Mouse (Mus musculus): ENCODE data around the gene Hcn3.

The Hcn3 gene

GRCm38 (mm10) chr3:89159616-89160344 lies at the start of gene Hcn3:
TSS of gene Hcn3 (minus strand) at chr3:89160196.
- DNase-seq = peak; percentile 62

DNA sequence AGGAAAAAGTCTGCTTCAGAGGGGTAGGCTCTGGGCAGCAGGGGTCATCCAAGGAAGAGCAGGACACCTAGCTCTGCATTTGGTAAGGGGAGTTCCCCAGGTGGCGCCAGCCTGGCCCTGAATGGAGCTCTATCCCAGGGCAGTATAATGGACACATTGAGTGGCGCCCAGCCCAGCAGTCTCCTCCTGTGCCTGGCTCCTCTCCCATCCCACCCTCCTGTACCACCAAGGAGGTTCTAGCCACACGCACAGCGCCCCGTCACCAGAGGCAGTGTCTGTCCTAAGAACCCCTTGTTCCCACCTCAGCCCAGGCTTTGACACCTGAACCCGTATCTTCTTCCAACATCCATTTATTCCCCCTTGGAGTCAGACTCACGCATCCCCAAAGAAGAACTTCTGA lies 49.7 kb upstream of the Hcn3 start:
- DNase-seq = no peak

DNA sequence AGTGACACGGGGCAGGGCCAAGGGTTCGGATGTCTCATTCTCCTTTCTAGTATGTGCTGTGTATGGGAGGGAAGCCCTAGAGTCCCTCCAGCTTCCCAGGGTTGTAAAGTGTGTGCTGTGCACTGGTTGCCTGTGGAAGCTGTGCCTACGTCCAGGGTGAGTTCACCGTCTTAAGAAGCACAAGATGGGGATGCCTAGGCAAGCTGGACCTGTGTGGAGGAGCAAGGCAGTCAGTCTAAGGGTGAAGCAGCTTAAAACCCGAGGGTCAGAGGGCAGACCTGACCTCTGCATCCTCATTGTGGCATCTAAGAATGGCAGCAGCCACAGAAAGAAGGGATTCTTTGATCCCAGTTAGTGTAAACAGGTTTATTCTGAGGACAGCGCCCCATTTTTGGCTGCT lies 48.7 kb upstream of the Hcn3 start:
- DNase-seq = no peak

DNA sequence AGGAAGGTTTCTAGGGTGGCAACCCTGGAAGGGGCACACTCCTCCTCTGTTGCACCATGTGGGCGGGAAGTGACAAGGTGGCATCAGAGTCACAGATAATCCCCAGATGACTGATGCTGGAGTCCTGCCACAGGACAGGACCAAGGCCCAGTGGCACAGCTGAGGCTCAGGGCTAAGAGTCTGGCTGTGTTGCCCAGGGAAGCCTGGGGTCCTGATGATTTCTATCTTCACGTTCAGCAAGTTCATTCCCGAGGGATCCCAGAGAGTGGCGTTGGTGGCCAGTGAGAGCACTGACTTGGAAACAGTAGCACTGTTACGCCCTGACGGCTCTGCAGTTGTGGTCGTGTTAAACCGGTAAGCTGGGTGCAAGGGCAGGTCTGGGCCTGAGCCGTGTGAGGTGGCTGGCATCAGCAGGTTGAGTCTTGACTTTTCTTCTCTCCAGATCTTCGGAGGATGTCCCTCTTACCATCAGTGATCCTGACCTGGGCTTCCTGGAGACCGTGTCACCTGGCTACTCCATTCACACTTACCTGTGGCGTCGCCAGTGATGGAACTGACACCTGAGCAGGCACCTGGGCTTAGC lies 48.2 kb upstream of the Hcn3 start:
- DNase-seq = no peak

DNA sequence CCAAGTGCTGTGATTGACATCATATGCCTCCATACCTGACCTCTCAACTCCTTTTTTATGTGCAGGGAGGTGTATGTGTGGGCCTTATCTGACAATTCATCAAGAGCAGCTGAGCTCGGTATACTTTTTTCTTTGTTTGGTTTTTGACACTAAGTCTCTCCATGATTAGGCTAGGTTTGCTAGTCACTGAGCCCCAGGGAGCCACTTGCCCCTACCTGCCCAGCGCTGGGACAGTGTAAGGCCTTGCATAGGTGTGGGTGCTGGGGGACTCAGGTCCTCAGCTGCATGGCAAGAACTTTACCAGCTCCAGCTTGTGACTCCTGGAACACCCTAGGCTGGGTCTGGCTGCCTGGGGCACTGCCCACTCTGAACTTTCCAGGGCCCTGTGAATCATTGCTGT lies 46.7 kb upstream of the Hcn3 start:
- DNase-seq = no peak

GRCm38 (mm10) chr3:89206079-89206478 lies 46.1 kb upstream of the Hcn3 start:
- no peak for DNase-seq

GRCm38 (mm10) chr3:89203142-89203514 lies 43.1 kb upstream of the Hcn3 start:
- no peak for DNase-seq

DNA sequence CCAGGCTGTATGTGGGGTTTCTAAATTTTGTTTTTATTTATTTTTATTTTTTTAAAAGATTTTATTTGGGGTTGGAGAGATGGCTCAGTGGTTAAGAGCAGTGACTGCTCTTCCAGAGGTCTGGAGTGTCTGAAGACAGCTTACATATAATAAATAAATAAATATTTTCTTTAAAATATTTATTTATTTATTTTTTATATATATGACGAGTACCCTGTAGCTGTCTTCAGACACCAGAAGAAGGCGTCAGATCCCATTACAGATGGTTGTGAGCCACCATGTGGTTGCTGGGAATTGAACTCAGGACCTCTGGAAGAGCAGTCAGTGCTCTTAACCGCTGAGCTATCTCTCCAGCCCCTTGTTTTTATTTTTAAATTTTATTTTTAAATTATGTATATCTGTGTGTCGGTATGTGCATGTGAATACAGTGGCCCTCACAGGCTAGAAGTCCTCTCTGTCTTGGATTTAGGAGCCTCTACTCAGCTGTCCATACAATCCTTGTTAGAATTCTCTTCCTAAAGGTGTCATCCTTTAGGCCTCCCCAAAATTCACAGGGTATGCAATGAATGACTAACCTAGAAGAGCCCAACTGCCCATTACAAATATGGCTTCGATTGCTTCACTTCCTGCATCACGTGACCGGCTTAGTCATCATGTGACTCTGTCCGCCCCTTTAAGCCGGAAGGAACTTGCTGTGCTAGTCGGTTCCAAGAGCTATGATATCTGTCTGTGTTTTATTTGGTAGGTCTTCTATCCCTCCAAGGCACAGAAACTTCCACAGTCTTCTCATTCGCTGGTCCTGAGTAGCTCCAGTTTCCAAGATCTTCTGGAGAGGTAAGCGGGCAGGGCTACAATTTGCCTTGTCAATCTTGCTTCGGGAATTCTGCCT lies 42.5 kb upstream of the Hcn3 start, which contains the start of gene Gba:
Gba (plus strand) TSS at position 676 of the 889 bp plus-strand sequence.
- peak; percentile 83 for DNase-seq

GRCm38 (mm10) chr3:89199839-89200238 lies 39.8 kb upstream of the Hcn3 start:
- DNase-seq = no peak

- peak; percentile 82 for DNase-seq
Observed at GRCm38 (mm10) chr3:89195979-89196877, 36.2 kb upstream of the Hcn3 start.

- no peak for DNase-seq
Observed at GRCm38 (mm10) chr3:89193853-89194252, 33.9 kb upstream of the Hcn3 start.

DNA sequence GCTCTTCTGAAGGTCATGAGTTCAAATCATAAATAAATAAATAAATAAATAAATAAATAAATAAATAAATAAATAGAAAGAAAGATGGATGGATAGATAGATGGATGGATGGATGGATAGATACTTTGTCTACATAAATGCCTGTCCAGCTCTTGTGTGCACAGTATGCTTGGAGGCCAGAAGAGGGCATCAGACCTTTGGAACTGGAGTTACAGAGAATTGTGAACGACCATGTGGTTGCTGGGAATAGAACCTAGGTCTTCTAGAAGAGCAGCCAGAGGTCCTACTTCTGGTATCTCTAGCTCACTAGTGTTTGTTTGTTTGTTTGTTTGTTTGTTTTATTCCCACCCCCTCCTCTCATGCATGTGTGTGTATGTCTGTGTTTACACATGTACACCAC lies 33.4 kb upstream of the Hcn3 start:
- no peak for DNase-seq

- no peak for DNase-seq
Observed at GRCm38 (mm10) chr3:89190436-89190835, 30.4 kb upstream of the Hcn3 start.

- DNase-seq = no peak
Observed at GRCm38 (mm10) chr3:89188478-89188875, 28.5 kb upstream of the Hcn3 start.

DNA sequence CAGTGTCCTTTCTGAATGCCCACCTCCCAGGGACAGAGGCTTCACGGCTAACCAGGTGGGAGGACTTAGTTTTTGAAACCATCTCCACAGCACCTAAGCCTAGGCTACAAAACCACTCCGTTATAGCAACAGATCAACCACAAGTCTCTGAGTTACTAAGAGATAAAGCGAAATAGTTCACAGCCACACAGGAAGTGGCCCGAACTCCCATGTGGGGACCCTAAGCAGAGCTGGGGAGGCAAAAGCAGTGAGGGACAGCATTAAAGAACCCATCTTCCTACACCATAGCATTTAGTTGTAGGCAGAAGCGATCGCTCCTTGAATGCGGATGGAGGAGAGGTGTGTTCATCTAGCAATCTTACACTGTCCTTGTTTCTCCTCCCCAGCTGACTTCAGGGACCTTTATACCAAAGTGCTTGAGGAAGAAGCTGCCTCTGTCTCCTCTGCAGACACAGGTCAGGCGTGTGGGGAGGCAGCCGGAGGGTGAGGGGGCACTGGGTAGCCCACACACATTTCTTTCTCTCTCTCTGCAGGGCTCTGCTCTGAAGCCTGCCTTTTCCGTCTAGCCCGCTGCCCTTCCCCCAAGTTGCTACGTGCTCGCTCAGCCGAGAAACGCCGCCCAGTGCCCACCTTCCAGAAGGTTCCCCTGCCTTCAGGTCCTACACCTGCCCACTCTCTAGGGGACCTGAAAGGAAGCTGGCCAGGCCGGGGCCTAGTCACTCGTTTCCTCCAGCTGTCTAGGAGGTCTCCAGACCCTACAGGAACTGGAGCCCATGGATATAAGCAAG lies 27.9 kb upstream of the Hcn3 start:
- no peak for DNase-seq

- no peak for DNase-seq
Observed at GRCm38 (mm10) chr3:89187197-89187596, 27.2 kb upstream of the Hcn3 start.

DNA sequence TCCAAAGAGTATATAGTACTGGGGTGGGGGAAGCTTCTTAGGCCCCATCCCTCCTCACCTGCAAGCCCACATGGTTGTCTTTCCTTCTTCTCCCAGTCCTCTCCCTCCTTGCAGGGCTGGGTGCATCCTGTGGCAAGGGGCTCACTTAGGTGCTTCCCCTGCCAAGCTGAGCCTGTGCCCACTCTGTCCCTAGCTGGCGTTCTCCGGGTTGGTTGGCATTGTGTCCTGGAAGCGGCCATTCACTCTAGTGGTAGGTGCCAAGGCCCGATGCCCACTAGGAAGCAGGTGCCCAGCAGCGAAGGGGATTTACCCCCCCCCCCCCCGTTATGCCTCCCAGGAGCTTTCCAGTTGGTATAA lies 23.9 kb upstream of the Hcn3 start:
- DNase-seq = peak; percentile 63

- DNase-seq = peak; percentile 92
Observed at GRCm38 (mm10) chr3:89183058-89183958, 23.3 kb upstream of the Hcn3 start, which contains the start of gene Fam189b. TSS of gene Fam189b (plus strand) at chr3:89183143.

GRCm38 (mm10) chr3:89182531-89183057 lies 22.6 kb upstream of the Hcn3 start:
- no peak for DNase-seq

DNA sequence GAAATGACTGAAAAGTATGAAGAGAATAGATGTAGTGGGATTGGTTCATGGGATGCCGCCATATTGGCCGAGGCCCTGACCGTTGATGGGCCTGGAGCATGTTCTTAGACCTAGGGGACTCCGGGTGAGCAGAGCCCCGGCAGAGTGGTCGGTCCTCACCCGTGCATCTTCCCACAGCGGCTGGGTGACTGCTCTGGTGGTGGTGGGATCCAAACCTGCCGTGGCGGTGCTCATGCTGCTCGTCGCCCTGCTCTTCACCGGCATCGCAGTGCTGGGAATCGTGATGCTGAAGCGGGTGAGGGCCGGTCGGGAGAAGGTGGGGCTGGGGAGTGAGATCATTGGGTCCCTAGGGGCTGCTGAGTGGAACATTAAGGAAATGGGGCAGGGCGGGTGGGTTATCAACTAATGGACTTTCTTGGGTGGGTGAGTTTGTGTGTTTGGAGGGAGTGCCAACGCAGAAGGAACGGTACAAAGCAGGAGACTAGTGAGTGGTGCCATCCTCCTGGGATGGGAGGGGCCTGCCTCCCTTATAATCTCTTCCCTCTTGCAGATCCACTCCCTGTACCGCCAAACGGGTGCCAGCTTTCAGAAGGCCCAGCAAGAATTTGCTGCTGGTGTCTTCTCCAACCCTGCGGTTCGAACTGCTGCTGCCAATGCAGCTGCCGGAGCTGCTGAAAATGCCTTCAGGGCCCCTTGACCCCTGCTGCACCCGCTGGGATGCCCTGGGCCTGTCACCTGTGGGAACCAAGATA lies 21.9 kb upstream of the Hcn3 start:
- peak; percentile 66 for DNase-seq
